Mouse (Mus musculus) heart, adult 11 months (tissue): ENCODE data around the gene Gm20388.
A peak's percentile ranks its signal among the peaks of the same experiment; 100 is the strongest.

ENCODE experiments used
- DNase-seq: peaks from one replicate; pipeline ENCODE4 v3.0.0; 2022

Gm20388 gene

DNA sequence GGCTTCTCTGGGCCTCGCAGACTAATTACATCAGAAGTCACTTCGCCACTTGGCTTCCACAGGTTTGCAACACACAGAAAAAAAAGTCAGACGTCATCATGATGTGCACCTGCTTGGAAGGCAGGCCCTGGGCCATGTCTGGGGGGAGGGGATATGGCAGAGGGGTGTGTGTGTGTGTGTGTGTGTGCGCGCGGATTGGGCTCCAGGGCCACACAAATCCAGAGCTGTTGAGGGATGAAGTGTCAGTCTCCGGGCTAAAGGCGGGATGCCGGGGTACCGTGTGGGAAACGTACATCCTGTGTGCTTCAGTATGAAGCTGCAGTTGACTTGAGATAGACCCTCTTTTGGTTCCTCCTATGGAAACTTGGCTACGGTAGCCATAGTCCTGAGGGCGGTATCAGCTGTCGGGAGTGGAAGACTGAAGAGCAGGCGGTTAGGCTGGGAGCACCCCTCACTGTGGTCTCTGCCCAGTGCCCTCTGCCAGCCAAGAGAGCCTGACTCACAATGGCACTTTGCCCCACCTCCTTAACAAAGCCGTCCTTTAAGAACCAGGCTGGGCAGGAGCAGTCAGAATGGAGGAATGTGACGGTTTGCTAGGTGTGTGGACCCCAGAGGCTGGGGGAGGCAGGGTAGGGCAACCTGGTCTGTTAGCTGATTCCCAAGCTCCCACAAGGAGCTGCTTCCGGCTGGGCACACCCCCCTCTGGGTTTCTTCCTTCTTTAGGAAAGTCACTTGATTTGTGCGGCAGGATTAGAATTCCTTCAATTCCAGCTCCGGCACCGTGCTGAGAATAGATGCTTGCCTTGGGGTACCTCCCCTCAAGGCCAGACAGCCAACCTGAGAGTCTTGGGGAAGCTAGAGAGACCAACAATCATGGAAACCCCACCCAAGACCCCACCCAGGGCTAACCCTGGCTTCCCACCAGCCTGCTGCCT, 721.1 kb downstream of the Gm20388 start:
- DNase-seq = no peak

- DNase-seq = peak; percentile 92
Observed at GRCm38 (mm10) chr8:120632969-120633664, 722.5 kb downstream of the Gm20388 start.

DNA sequence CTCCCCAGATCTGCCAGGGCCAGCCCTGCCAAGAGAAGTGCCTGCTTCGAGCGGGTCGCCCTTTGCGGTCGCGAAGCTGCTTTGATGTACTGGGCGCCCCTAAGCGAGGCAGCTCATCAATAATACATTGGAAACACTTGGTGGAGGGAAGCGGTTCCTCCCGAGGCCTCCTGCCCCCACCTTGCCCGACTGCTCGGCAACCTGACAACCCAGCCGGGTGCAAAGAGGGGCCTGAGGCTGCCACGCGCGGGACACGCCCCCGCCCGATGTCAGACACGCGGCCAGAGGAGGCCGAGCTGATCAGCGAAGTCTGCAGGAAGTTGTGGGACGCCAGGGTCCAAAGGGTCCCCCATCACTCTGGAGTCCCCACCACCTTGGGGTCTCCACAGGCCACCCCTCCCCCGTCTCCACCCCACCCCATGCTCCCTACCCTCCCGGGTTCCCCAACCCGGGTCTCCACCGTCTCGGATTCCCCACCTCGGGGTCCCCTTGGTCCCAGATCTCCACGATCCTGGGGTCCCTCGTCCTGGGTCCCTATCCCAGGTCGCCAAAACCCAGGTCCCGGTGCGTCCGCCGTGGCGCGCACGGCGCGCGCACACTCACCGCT, 723.1 kb downstream of the Gm20388 start:
- DNase-seq = peak; percentile 93

GRCm38 (mm10) chr8:120634329-120634839, 723.7 kb downstream of the Gm20388 start:
- peak; percentile 98 for DNase-seq

GRCm38 (mm10) chr8:120641245-120641644, 730.6 kb downstream of the Gm20388 start:
- no peak for DNase-seq

DNA sequence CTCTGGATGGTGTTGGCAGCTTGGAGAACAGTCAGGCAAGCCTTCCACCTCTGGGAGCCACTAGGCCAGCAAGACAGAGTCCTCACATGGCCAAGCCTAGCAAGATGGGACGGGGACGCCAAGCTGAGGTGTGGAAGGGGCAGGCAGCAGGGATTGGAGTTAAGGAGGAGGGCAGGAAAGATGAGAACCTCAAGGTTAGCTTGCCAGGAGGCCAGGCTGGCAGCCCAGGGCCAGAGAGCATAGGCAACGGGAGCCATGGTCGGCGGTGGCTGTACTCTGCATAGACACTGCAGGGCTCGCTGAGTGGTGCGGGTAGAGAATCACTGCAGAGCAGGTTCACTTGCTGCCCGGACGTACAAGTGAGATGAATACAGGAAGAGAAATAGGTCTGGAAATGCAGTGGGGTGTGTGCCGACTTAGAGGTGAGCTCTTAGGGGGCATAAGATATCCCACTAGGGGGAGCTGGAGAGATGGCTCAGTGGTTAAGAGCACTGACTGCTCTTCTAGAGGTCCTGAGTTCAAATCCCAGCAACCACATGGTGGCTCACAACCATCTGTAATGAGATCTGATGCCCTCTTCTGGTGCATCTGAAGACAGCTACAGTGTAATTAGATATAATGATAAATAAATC, 731.5 kb downstream of the Gm20388 start:
- no peak for DNase-seq

DNA sequence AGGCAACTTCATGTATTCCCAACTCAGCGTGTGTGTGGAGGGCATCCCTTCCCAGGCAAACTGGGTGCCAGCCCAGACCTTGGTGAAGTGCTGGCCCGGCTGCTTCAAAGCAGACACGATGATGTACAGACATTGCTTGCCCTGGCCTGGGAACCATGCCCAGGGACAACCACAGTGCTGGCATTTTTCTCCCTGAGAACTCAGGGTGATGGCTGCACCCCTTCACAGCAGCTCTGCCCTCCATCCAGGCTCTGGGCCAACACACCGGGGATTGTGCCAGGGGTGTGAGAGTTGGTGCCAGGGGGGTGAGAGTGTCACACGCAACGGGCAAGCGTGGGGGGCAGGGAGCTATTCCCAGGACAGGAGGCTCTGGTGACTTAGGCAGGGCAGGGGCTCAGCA, 734.0 kb downstream of the Gm20388 start:
- DNase-seq = peak; percentile 98

DNA sequence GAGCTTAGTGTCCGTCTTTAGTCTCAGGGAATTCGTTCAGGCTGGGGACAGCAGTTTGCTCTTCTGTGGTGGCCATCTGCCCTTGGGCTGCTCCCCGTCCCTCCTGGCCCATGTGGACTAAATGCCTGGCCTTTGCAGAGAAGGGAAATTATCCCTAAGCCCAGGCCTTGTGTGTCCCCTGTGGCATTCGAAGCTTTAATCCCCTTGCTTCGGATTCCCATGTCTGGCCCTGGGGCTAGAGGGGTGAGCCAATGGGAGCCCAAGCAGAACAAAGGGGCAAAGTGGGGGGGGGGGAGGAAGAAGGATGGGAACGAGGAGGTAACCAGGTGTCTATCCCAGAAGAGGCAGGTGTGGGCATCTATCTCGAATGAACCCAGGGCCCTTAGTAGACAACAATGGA, 736.9 kb downstream of the Gm20388 start, which contains the start of gene 1190005I06Rik:
Gene 1190005I06Rik, minus strand, starts transcription at position 101 of the 400 bp plus-strand sequence.
- no peak for DNase-seq

GRCm38 (mm10) chr8:120656322-120657052, 745.8 kb downstream of the Gm20388 start:
- DNase-seq = no peak

GRCm38 (mm10) chr8:120657415-120657814, 746.8 kb downstream of the Gm20388 start:
- no peak for DNase-seq

- DNase-seq = no peak
Observed at GRCm38 (mm10) chr8:120664566-120664965, 753.9 kb downstream of the Gm20388 start.

DNA sequence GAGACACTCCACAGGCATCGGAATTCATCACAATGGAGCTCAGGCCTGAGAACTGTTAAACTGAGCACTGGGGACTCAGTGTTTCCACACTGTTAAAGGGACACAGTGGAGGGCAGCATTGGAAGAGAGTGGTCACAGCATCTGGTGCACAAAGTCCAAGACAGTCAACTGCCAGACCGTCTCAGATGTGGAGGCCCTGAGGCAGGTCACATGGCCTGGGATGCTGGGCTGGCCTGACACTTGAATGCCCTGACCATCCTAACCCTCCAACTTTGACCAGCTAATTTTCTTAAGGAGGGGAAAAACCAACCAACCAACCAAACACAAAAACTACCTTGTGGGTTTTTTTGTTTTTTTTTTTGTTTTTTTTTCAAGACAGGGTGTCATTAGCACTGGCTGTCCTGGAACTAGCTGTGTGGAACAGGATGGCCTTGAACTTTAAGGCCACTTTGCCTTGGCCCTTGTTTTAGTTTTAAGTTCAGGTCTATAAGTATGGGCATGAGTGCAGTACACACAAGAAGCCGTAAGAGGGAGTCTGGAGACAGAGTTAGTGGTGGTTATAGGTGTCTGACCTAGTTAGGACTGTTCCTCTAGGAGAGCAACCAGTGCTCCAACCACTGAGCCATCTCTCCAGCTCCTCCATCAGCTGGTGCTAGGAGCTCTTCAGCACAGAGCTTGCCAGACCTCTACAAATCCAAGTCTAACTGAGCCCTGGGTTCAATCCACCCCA, 755.2 kb downstream of the Gm20388 start:
- DNase-seq = no peak

GRCm38 (mm10) chr8:120666807-120667470, 756.3 kb downstream of the Gm20388 start:
- no peak for DNase-seq

- DNase-seq = peak; percentile 99
Observed at GRCm38 (mm10) chr8:120667561-120668373, 757.1 kb downstream of the Gm20388 start, which contains the start of the genes Gm27021 and Cox4i1. Gene Gm27021 (minus strand): TSS chr8:120668079. Gene Cox4i1 (plus strand): TSS chr8:120668222.

GRCm38 (mm10) chr8:120668374-120668905, 757.8 kb downstream of the Gm20388 start, which contains the start of gene Emc8:
Gene Emc8 (minus strand): TSS chr8:120668573.
- no peak for DNase-seq

DNA sequence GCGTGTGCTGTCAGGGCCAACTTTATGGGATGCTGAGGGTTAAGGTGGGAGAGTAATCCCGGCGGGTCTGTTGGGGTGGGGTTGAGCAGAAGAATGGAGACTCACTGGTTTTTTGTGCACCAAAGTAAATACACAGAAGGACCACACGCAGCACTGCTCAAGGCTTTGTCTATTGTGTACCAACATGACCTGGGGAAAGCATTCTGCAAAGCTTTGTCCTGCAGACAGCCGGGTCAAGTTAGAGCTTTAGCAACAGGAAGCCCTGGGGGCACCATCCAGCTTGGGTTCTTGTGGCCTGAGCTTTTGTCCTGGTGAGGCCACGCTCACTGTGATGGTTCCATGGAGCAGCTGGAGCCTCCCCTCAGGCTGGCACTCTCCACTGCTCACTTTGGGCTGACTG, 761.1 kb downstream of the Gm20388 start:
- DNase-seq = no peak

DNA sequence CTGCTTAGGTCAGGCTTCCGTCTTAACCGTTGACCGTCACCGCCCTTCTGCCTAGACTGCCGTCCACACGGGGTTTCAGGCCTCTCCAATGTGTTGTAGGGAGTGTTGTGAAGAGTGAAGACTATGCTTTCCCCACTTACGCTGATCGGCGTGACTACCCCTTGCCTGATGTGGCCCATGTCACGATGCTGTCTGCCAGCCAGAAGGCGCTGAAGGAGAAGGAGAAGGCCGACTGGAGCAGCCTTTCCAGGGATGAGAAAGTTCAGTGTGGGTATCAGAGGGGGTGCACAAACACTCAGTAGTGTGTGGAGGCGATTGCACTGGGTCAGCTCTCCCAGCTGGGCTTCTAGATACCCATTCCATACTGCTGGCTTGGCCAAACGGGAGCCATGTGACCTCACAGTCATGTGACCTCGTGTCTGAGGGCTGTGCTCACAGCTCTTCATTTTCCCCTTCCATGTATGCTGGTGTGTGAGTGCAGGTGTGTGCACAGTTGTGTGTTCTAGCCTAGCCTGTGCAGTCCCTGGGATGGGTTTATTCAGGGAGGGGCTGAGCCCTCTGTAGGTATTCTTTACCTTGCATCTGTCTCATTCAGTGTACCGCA, 762.1 kb downstream of the Gm20388 start:
- peak; percentile 92 for DNase-seq

GRCm38 (mm10) chr8:120673298-120673697, 762.7 kb downstream of the Gm20388 start:
- peak; percentile 85 for DNase-seq

GRCm38 (mm10) chr8:120675718-120676117, 765.1 kb downstream of the Gm20388 start:
- no peak for DNase-seq
